Mouse (Mus musculus): ENCODE data around the gene Smyd3.
"Not testable (repeated sequence)": the region's sequence is repeated elsewhere in the genome, so short reads cannot be mapped to it uniquely, and the experiment has no call there.

Gene Smyd3

GRCm38 (mm10) chr1:179164219-179164618, 353.6 kb downstream of the Smyd3 start:
- not testable (repeated sequence) for DNase-seq (ENCODE audit: low spot score)

- not testable (repeated sequence) for DNase-seq (ENCODE audit: low spot score)
These were observed 355.1 kb downstream of the Smyd3 start for GRCm38 (mm10) chr1:179162752-179163151.

DNA sequence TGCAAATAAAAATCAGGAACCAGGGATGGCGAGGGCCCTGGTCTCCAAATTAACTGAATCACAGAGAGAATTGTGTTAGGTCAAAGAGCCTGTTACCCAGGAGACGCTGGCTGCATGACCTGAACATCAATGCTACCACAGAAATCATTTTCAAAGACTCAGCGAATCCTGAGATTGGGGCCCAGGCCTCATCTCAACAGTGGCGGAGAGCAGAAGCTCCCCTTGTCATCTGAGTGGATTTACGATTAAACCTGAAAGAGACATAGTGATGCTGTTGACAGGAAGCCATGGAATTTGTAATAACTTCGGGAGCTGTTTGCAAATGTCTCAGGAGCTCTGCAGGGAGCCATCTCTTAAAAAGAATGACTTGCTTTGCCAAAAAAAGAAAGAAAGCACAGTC, 355.9 kb downstream of the Smyd3 start:
- DNase-seq (ENCODE audit: low spot score), result no peak

DNA sequence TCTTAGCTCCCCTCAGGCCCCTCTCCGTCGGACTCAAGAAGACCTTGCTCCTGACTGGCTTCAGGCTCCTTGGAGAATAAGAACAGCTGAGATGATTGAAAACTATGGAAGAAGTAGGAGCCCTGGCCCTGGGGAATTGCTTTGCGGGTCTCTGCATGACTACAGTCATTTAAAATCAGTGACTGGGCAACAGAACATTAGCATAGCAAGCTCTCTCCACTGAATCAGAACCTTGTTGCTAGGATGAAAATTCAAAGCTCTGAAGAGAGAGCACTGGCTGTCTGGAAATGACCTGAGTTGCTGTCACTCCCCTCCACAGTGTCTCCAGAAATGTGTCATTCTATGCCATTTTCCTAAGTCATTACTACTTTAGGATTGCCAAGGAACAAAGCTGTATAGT, 357.1 kb downstream of the Smyd3 start:
- DNase-seq (ENCODE audit: low spot score), result no peak

DNA sequence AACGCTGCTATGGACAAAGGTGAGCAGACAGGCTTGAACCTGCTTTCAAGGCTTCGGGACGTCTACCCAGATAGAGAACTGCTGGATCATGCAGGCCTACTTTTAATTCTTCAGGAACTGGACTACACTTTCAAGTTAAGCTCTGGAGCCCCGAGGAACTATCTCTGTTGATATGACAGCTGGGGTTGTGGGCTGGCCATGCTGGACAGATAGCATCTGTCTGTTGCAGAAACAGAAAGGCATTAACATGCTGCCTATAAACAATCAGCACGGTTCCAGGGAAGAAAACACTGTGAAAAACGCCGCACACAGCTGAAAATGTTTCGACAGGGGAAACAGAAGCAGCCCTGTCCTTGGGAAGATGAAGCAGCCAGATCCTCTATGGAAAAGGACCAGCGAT, 365.5 kb downstream of the Smyd3 start:
- DNase-seq (ENCODE audit: low spot score), result no peak

- DNase-seq (ENCODE audit: low spot score), result no peak
These were observed 366.6 kb downstream of the Smyd3 start for GRCm38 (mm10) chr1:179151275-179151674.

DNA sequence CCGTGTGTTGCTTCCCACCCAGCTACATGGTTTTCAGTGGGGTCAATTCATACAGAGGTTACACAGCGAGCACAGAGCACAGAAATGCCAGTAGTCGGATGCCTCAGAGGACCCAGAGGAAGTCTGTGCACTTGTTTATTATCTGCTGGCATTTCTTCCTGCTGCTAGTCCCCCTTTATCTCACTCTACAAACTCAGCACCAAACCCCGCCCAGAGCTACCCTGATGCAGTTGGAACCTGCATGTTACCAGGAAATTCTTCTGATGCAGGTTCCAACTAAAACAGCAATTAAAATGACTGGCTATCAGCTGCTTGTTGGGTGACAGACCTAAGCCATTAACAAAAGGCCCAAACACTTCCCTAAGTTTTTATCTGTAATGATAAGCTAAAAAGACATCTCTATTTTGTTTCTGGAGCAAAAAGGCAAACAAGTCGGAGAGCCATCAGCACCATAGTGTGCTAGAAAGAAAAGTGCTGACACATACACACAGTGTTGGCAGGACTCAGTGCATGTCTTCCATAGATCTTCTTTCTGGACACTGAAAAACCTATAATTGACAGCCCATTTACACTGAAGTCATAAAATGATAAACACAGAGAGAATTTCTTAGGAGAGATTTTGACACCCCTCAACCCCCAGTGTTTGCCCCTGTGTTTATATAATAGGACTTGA, 368.2 kb downstream of the Smyd3 start:
- DNase-seq (ENCODE audit: low spot score), result no peak

DNA sequence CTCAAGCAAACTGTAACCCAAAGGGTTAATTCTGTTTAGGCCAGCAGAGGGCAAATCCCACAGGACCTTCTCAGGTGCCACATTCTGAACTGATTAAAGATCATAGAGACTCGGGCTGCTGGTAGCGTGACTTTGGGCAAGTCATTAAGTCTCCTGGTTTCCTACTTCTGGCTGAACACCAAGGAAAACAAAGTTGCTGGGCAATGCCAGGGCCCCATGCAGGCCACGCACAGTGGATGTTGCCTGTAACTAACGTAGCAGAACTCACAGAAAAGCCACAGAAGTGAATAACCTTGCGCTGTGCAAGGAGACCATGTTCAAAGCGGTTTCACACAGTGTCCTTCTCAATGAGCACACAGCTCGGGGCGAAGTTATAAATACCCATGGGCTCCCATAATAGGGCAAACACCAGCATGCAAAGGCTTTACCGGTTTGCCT, 371.1 kb downstream of the Smyd3 start:
- DNase-seq (ENCODE audit: low spot score), result no peak

- no peak for DNase-seq (ENCODE audit: low spot score)
These were observed 374.5 kb downstream of the Smyd3 start for GRCm38 (mm10) chr1:179143154-179143832.

DNA sequence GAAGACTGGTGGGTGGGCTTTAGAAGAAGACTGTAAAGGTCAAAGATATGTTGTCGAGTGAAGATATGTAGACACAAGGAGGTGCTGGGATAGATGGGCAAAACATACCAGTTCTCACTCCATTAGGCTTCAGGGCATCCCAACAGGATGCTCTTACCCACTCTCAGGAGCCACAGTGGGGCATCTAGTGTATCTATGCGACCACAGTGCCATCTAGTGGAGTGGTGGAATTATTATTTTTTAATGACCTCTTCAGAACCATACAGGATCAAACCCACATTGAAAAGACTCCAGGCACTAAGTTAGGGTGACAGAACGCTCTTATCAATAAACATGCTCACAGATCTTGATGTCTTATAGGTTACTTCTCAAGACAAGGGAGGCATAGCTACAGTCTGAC, 375.7 kb downstream of the Smyd3 start:
- peak; percentile 48 for DNase-seq (ENCODE audit: low spot score)

DNA sequence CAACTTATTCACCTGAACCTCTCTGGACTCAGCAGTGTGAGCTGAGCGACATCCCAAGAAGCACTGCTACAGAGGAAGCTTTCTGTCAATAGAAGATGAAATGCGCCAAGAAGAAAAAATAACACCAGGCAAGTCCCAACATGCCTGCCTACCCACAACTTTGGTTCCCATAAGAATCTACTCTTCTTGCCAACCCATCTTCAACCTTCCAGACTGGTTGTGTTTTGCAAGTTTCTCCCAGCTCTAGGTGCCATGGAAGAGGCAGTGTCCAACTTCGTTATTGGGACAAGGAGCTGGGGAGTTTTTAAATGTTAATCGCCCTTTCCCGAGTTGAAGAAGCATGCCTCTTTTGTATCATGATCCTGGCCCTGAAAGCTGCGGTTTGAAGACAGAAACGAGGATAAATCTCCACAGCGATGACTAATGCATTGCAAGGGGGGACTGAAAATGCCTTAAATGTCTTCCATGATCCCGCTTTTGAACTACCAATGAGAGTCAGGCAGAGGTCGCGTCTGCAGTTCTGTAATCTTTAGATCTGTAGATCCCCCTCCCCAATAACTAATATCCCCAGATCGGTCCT, 376.7 kb downstream of the Smyd3 start:
- DNase-seq (ENCODE audit: low spot score), result no peak

DNA sequence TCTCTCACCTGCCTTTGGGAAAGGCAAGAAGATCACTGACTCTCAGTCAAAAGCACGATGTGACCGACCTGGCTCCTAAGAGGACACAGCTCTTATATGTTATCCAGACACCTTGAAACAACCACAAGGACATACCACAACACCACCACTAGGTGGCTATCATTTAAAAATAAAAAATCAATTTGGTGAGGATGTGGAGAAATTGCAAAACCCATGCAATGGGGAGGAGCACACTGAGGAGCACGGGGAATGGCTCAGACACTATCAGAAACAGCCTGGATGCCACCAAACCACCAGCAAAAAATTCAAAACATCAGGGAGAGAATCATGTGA, 380.7 kb downstream of the Smyd3 start:
- DNase-seq (ENCODE audit: low spot score), result no peak

DNA sequence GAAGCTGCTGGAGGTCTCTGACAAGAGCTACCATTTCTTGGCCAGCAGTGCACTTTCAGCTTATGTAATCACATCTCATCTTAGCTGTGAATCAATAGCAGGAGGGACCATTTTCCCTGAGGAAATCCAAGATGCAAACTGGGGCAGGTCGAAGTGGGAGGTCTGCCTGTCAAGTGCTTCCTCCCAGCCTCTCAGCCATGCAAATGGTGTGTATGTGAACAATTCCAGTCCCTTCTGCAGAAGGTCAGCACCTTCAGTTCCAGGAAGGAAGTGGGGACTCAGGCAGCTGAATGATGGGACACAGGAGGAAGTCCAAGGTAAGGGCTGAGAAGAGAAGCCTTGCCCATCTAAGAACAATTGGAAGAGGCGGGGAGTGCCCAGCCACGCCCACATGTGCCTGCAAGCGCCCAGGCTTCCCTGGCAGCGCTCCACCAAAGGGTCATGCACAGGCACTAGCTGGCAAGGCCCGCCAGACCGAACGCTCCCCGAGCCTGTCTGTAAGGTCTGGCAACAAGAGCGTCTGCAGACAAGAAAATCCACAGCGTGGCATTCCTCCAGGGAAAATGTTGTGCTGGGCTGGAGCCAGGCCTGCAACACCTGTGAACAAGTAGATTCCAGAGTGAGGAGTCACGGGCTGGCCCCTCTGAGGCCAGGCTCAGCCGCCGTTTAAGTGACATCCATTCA, 381.2 kb downstream of the Smyd3 start:
- peak; percentile 28 for DNase-seq (ENCODE audit: low spot score)

- no peak for DNase-seq (ENCODE audit: low spot score)
These were observed 387.8 kb downstream of the Smyd3 start for GRCm38 (mm10) chr1:179129995-179130394.

GRCm38 (mm10) chr1:179126287-179126686, 391.6 kb downstream of the Smyd3 start:
- DNase-seq (ENCODE audit: low spot score), result no peak

- no peak for DNase-seq (ENCODE audit: low spot score)
These were observed 395.2 kb downstream of the Smyd3 start for GRCm38 (mm10) chr1:179122476-179123229.

- DNase-seq (ENCODE audit: low spot score), result no peak
These were observed 397.4 kb downstream of the Smyd3 start for GRCm38 (mm10) chr1:179120217-179120966.

- DNase-seq (ENCODE audit: low spot score), result no peak
These were observed 399.2 kb downstream of the Smyd3 start for GRCm38 (mm10) chr1:179118673-179119072.

DNA sequence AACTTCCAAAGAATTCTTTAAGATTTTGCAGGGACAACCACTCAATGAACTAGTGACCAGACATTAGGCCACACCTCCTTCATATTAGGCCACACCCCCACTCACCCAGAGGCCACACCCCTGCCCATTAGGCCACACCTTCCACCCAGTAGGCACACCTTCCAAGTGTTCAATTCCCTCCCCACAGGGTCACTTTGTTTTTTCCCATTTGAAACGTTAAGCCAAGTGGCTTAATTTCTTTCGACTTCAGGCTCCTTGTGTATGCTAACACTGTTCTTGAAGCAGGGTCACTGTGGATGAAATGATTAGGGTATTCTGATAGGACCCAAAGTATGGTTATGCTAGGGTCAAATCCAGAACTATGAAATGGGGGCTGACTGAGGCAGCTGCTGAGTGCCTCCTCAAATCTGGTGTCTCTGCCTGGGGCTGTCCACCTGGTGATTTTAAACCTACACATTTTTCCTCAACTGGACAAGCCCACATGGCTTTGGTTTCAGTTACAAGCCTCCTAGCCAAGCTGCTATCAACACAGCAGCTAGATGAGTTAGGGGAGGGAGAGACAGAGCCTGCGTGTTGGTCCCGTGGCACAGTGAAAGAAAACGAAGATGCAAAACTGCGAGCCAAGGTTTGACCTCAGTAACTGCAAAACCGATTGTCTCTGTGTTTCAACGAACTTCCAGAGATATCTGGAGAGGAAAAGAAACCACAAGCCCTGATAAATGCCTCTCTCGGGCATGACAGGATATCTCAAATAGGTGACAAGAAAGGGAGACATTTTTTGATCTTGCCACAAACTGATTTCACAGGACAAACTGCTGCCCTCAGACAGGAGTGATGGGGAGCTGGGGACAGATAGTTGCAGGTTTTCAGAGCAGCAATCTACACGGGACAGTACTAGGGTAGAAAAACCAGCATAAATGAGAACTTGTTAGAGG, 400.8 kb downstream of the Smyd3 start:
- DNase-seq (ENCODE audit: low spot score), result no peak

- no peak for DNase-seq (ENCODE audit: low spot score)
These were observed 402.9 kb downstream of the Smyd3 start for GRCm38 (mm10) chr1:179114833-179115495.

All from urinary bladder, postnatal 25 days (tissue).